Mouse (Mus musculus): ENCODE data around the gene Ankdd1b.

Gene Ankdd1b

GRCm38 (mm10) chr13:96408786-96409185 lies 62.2 kb downstream of the Ankdd1b start:
- no peak for DNase-seq (ENCODE audit: extremely low spot score)

GRCm38 (mm10) chr13:96407040-96407439 lies 64.0 kb downstream of the Ankdd1b start:
- DNase-seq (ENCODE audit: extremely low spot score): peak; percentile 24

DNA sequence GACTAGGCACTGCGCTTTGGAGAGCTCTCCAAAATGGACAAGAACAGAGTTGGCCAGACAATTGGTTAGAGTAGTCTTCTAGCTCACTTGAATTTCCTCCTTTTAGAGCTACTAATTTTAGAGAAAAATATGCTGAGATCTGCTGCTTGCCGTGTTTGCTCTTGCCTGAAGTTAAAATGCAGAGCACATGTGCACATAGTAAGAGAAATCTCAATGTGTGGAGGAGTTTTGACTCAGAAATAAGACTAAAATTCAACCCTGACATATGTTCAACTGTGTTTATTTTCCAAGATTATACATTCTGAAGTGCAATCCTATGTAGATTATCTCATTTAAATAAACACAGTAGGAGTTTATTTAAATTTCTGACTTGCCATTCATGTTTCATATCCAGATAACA lies 65.5 kb downstream of the Ankdd1b start:
- DNase-seq (ENCODE audit: extremely low spot score): no peak

GRCm38 (mm10) chr13:96401251-96401650 lies 69.7 kb downstream of the Ankdd1b start:
- no peak for DNase-seq (ENCODE audit: extremely low spot score)

DNA sequence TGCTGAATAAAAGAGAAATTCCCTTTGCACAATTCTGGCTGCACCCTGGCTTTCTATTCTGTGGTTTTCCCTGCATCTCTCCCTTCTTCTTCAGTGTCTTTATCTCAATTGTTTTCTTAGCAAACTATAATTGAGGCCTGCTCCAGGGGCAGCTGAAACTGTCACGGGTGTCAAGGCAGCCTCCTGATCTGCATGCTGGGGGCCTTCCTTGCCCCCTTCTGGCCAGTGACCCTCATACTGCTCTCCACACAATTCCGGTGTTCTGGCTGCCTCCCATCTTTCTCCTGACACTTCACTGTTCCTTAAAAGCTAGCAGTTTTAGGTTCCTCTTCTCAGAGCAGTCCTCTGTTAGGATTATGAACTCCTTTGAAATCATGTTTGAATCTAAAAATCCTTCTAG lies 81.7 kb downstream of the Ankdd1b start:
- DNase-seq (ENCODE audit: extremely low spot score): no peak

DNA sequence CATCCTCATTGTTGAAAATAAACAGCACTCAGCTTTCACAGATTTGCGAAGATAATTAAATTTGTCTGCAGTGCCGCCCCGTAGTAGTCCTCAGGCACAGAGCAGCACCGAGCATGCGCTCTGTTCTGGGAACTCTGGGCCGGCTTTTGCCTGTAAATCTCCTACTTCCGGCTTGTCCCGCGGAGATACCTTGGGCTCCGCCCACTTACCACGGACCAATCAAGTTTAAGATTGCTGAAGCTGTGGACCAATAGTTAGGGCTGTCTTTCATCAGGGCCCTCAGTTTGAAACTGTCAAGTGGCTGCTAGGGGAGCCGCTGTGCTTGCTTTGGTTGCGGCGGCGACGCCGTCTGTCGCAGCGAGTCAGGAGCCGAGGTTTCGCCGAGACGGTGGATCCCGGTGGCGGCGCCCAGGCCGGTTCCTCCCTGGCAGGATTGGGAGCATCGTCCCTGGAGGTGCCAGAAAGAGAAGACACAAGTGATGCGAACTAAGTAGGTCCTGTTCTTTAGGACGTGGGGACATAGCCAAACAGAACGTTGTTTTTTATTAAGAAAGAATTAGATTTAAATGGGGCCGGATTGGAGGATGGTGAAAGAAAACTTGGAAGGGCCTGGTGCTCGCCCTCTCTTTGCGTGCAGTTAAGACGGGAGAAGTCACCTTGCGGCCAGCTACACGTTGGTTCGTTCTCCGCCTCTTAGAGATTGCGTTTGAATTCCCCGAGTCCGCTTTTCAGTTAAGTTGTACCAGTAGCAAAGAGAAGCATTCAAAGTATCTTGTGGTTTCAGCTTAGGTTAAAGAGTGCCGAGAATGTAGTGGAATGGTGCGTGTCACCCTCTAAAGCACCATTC lies 82.7 kb downstream of the Ankdd1b start, which contains the start of gene Poc5:
Gene Poc5, plus strand, starts transcription at position 253 of the 847 bp plus-strand sequence.
- peak; percentile 100 for DNase-seq (ENCODE audit: extremely low spot score)

- DNase-seq (ENCODE audit: extremely low spot score): no peak
These were observed 93.1 kb downstream of the Ankdd1b start for GRCm38 (mm10) chr13:96377883-96378282.

GRCm38 (mm10) chr13:96376871-96377270 lies 94.1 kb downstream of the Ankdd1b start:
- DNase-seq (ENCODE audit: extremely low spot score): no peak

DNA sequence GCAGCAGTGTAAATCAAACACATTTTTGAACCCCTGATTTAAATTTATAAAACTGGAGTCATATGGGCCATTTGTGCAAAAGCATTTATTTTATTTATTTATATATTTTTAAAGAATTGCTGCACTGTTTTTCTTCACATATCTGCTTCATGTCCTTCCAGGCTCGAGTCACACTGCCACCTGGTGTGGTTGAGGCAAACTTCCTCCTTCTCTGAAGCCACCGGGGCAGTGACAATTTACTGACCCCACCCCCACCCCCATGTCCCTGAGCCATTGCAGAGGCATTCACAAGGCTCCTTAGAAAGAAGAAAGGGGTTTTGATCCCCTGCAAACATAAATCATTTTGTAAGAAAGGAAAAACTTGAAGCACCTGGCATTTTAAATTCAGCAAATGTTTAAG lies 95.5 kb downstream of the Ankdd1b start:
- peak; percentile 10 for DNase-seq (ENCODE audit: extremely low spot score)

All from embryo, embryonic 9.5 days (tissue).